Mouse (Mus musculus): ENCODE measurements at regions not wholly inside any gene's neighbourhood (a gene's known extent, or its start where the extent isn't known, plus 50 kb on each side); places are given as distances from the start of the nearest gene placed in this dataset.

DNA sequence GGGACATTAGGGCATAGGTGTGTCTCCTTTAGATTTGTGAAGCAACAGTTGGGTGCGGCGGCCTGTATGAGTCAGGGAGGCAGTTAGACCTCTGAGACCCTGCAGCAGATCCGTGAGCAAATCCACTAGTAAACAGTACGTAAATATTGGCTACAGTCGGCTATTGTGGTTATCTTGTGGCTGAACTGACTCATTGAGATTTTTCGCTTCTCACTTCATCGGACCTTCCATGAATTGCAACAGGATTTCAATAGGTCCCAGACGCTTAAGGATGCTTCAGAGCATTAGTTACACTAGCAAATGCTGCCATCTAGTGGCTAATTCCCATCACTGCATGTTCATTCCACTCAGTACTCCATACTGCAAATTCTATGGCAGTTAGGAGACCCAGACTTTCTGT lies 199.0 kb downstream of the Rdh14 start:
- peak; percentile 81 for TF ChIP-seq CTCF (conservative IDR thresholded peaks at IDR 0.05; ENCODE audit: low read length)
- no peak for TF ChIP-seq NANOG (IDR thresholded peaks at IDR 0.05; ENCODE audit: borderline replicate concordance, low read length)
- no peak for TF ChIP-seq POU5F1 (IDR thresholded peaks at IDR 0.05; ENCODE audit: borderline replicate concordance, low read length)

All from E14TG2a.4 (cell line).